ENCODE assay signal across 12 mouse cellular contexts in the genomic region with DNA sequence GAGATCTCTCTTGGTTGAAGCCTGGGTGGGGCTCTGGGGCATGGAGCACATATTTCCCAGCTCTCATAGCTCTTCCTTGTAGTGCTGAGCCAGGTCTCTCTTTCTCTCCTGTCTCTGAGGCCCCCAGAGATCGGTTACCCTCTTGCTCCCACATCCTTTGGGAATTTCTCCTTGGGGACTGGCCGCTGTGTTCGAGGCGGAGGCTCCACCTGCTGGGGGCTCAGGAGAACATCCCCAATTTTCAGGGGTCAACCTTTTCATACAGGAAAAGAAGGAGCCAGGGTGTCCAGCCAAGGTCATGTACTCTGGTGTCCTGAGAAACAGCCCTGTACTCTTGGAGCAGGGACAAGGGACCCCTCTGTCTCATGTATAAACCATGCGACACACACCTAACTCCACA. TPM values are rescaled to one million over a fixed set of nuclear protein-coding genes. Genes with fewer than 3 reads are reported as not detected.
DNase-seq lines count a peak whose midpoint lies in the region; ATAC-seq and TF ChIP-seq lines count a peak whose summit lies in the region.
"Had no signal": no experiment of that assay in that cellular context is flagged by ENCODE, and none has a peak within 500 bp of the region (broad histone marks: within the 10 kb centered on the region; RNA-seq: fewer than 3 reads in every experiment).

No protein-coding gene starts in this region.

- H3K4me2 ChIP-seq in intestine, embryonic 14.5 days (ENCODE audit: low read length): no peak overlapping the region
- no peak overlapping the region for H3K4me2 ChIP-seq in intestine, embryonic 16.5 days (ENCODE audit: low read depth, low read length)
- no peak overlapping the region for H3K4me2 ChIP-seq in midbrain, embryonic 14.5 days (ENCODE audit: low read length)
- H3K4me2 ChIP-seq in midbrain, embryonic 16.5 days (ENCODE audit: low read length): no peak overlapping the region
- H3K4me2 ChIP-seq: embryonic facial prominence, embryonic 15.5 days; hindbrain, embryonic 12.5 days; neural tube, embryonic 13.5 days had no signal

- TF ChIP-seq CTCF in bone marrow macrophage, adult 2 months (IDR thresholded peaks at IDR 0.05; ENCODE audit: low read depth, low read length): peak; percentile 31

- H3K36me3 ChIP-seq in intestine, embryonic 14.5 days (ENCODE audit: control insufficient read depth, insufficient read depth, low read length): no peaks in the 10 kb centered on the region
- H3K36me3 ChIP-seq in intestine, embryonic 16.5 days (ENCODE audit: control insufficient read depth, insufficient read depth, low read length): no peaks in the 10 kb centered on the region
- H3K36me3 ChIP-seq in midbrain, embryonic 14.5 days (ENCODE audit: control insufficient read depth, insufficient read depth, low read length): no peaks in the 10 kb centered on the region
- no peaks in the 10 kb centered on the region for H3K36me3 ChIP-seq in midbrain, embryonic 16.5 days (ENCODE audit: control insufficient read depth, insufficient read depth, low read length)
- H3K36me3 ChIP-seq: embryonic facial prominence, embryonic 15.5 days; hindbrain, embryonic 12.5 days; neural tube, embryonic 13.5 days had no signal

- H3K4me3 ChIP-seq in intestine, embryonic 14.5 days (ENCODE audit: low read depth, low read length): no peak overlapping the region
- H3K4me3 ChIP-seq in intestine, embryonic 16.5 days (ENCODE audit: low read length): no peak overlapping the region
- H3K4me3 ChIP-seq in midbrain, embryonic 14.5 days (replicated peaks; ENCODE audit: low read depth, low read length): no peak overlapping the region
- H3K4me3 ChIP-seq in midbrain, embryonic 16.5 days (ENCODE audit: low read depth, low read length): no peak overlapping the region
- no peak overlapping the region for H3K4me3 ChIP-seq in bone marrow macrophage, adult 2 months (ENCODE audit: insufficient read depth, low read length)
- H3K4me3 ChIP-seq: embryonic facial prominence, embryonic 15.5 days; hindbrain, embryonic 12.5 days; neural tube, embryonic 13.5 days had no signal

- DNase-seq in intestine, embryonic 14.5 days (ENCODE audit: low spot score): peak; percentile 62
- DNase-seq in midbrain, embryonic 14.5 days: peak; percentile 67
- DNase-seq in retina, embryonic 14.5 days (ENCODE audit: low spot score): peak; percentile 62
- DNase-seq in heart, adult 9 months (ENCODE audit: low spot score in 2 of 2): no peak
- DNase-seq in spleen, adult 18-20 months: no peak
- DNase-seq: layer of hippocampus, postnatal 36 days had no signal

- TF ChIP-seq POLR2A in bone marrow macrophage, adult 2 months (IDR thresholded peaks at IDR 0.05; ENCODE audit: borderline replicate concordance, low read depth, low read length): no peak

- no peaks in the 10 kb centered on the region for H3K4me1 ChIP-seq in intestine, embryonic 14.5 days (replicated peaks; ENCODE audit: control insufficient read depth, insufficient read depth, low read length)
- no peaks in the 10 kb centered on the region for H3K4me1 ChIP-seq in intestine, embryonic 16.5 days (ENCODE audit: control insufficient read depth, insufficient read depth, low read length)
- H3K4me1 ChIP-seq in midbrain, embryonic 14.5 days (ENCODE audit: control insufficient read depth, insufficient read depth, low read length): no peaks in the 10 kb centered on the region
- no peaks in the 10 kb centered on the region for H3K4me1 ChIP-seq in midbrain, embryonic 16.5 days (ENCODE audit: control insufficient read depth, insufficient read depth, low read length)
- no peaks in the 10 kb centered on the region for H3K4me1 ChIP-seq in bone marrow macrophage, adult 2 months (ENCODE audit: control insufficient read depth, insufficient read depth, low read length)
- H3K4me1 ChIP-seq: embryonic facial prominence, embryonic 15.5 days; hindbrain, embryonic 12.5 days had no signal

- no peak overlapping the region for H3K27ac ChIP-seq in intestine, embryonic 14.5 days (ENCODE audit: low read depth)
- H3K27ac ChIP-seq in intestine, embryonic 16.5 days (ENCODE audit: low read length): no peak overlapping the region
- H3K27ac ChIP-seq in midbrain, embryonic 14.5 days (replicated peaks; ENCODE audit: low read depth, low read length): no peak overlapping the region
- no peak overlapping the region for H3K27ac ChIP-seq in midbrain, embryonic 16.5 days (ENCODE audit: low read length)
- no peak overlapping the region for H3K27ac ChIP-seq in bone marrow macrophage, adult 2 months (ENCODE audit: insufficient read depth, low read depth, low read length)
- H3K27ac ChIP-seq: embryonic facial prominence, embryonic 15.5 days; hindbrain, embryonic 12.5 days; neural tube, embryonic 13.5 days had no signal

- H3K9me3 ChIP-seq in intestine, embryonic 14.5 days (ENCODE audit: control insufficient read depth, low read length): no peaks in the 10 kb centered on the region
- no peaks in the 10 kb centered on the region for H3K9me3 ChIP-seq in intestine, embryonic 16.5 days (ENCODE audit: control insufficient read depth, low read length)
- H3K9me3 ChIP-seq in midbrain, embryonic 14.5 days (ENCODE audit: control insufficient read depth, low read length): no peaks in the 10 kb centered on the region
- no peaks in the 10 kb centered on the region for H3K9me3 ChIP-seq in midbrain, embryonic 16.5 days (replicated peaks; ENCODE audit: control insufficient read depth, low read length, poor library complexity, severe bottlenecking)
- H3K9me3 ChIP-seq: embryonic facial prominence, embryonic 15.5 days; hindbrain, embryonic 12.5 days; neural tube, embryonic 13.5 days had no signal

- H3K9ac ChIP-seq in intestine, embryonic 14.5 days (ENCODE audit: low read length): no peak overlapping the region
- H3K9ac ChIP-seq in intestine, embryonic 16.5 days (ENCODE audit: low read depth, low read length): no peak overlapping the region
- no peak overlapping the region for H3K9ac ChIP-seq in midbrain, embryonic 14.5 days (replicated peaks; ENCODE audit: low read length)
- H3K9ac ChIP-seq in midbrain, embryonic 16.5 days (ENCODE audit: low read depth, low read length): no peak overlapping the region
- H3K9ac ChIP-seq: embryonic facial prominence, embryonic 15.5 days; hindbrain, embryonic 12.5 days; neural tube, embryonic 13.5 days had no signal

- H3K27me3 ChIP-seq in intestine, embryonic 14.5 days (replicated peaks; ENCODE audit: control insufficient read depth, insufficient read depth, low read length): no peaks in the 10 kb centered on the region
- H3K27me3 ChIP-seq in intestine, embryonic 16.5 days (replicated peaks; ENCODE audit: control insufficient read depth, insufficient read depth, low read length): no peaks in the 10 kb centered on the region
- H3K27me3 ChIP-seq in midbrain, embryonic 14.5 days (ENCODE audit: control insufficient read depth, insufficient read depth, low read length): no peaks in the 10 kb centered on the region
- no peaks in the 10 kb centered on the region; the same call in 1 of the 2 replicates for H3K27me3 ChIP-seq in midbrain, embryonic 16.5 days (ENCODE audit: control insufficient read depth, insufficient read depth, low read depth, low read length)

- no peak for ATAC-seq in intestine, embryonic 14.5 days (replicated peaks; ENCODE audit: low FRiP score, low TSS enrichment, low read depth)
- ATAC-seq in intestine, embryonic 16.5 days: no peak
- no peak for ATAC-seq in midbrain, embryonic 14.5 days (ENCODE audit: low FRiP score, low TSS enrichment)
- ATAC-seq in midbrain, embryonic 16.5 days: no peak

- 25% methylated on average over 5 of the region's 5 CpGs for WGBS in intestine, embryonic 14.5 days
- WGBS in intestine, embryonic 16.5 days: 20% methylated on average over 5 of the region's 5 CpGs
- WGBS in midbrain, embryonic 14.5 days: 29% methylated on average over 5 of the region's 5 CpGs
- 33% methylated on average over 5 of the region's 5 CpGs for WGBS in midbrain, embryonic 16.5 days

RNA-seq across cellular contexts. Expression of a gene that starts 12.3 kb away (rescaled TPM):
- polyA plus RNA-seq in intestine, embryonic 14.5 days (2014; fragmentation: Nextera tagmentation; extraction: Ambion mirVana): 2.3 and 2.4 TPM in 2 replicates
- polyA plus RNA-seq in intestine, embryonic 16.5 days (2015; fragmentation: Nextera tagmentation; extraction: Ambion mirVana): 0.72 and 1.0 TPM in 2 replicates
- 7.6 and 9.8 TPM in 2 replicates for polyA plus RNA-seq in midbrain, embryonic 14.5 days (2014; fragmentation: Nextera tagmentation; extraction: Ambion mirVana)
- 9.4 and 13.9 TPM in 2 replicates for polyA plus RNA-seq in midbrain, embryonic 16.5 days (2015; fragmentation: Nextera tagmentation; extraction: Ambion mirVana)
- polyA plus RNA-seq in bone marrow macrophage, adult 2 months (2012; ENCODE audit: insufficient read depth, insufficient read length, missing spikeins): not detected in 2 replicates

Comparison
In these comparisons a context has a peak if more than half of its experiments do, and no peak if none do; other contexts are left out.
1. DNase-seq: peak in intestine, embryonic 14.5 days (single experiment), midbrain, embryonic 14.5 days (single experiment) and retina, embryonic 14.5 days (single experiment); none in heart, adult 9 months (0 of 2) and spleen, adult 18-20 months (0 of 2).